Mouse (Mus musculus): ENCODE results near the gene Dpep2nb. TPM values are rescaled to one million over a fixed set of nuclear protein-coding genes. Genes with fewer than 3 reads are reported as not detected.

Dpep2nb gene
- polyA plus RNA-seq (2012; rRNA removed) = not detected in 2 replicates

GRCm38 (mm10) chr8:106005875-106006274 lies at the start of gene Dpep2nb:
Gene Dpep2nb, minus strand, starts transcription at chr8:106005975.

DNA sequence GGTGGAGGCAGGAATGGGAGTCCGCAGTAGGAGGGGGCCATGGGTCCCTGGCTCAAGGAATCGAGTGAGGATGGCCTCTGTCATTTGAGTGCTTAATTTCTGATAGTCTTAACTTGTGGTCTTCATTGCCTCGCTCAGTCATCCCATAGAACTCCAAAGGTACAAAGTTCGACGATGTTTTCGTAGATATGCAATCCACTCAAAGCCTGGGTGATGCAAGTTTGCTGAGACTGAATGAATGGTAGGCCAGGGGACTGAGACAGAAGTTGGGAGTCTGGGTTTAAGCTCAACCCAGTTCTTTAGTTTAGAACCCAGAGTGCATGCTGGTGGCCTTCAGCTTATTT lies 5.8 kb upstream of the Dpep2nb start, which contains the start of gene Ddx28:
TSS of gene Ddx28 (minus strand) at position 240 of the 344 bp plus-strand sequence.

GRCm38 (mm10) chr8:105990856-105991387 lies 14.9 kb downstream of the Dpep2nb start, which contains the start of gene Dus2:
Gene Dus2, plus strand, starts transcription at chr8:105991337.

DNA sequence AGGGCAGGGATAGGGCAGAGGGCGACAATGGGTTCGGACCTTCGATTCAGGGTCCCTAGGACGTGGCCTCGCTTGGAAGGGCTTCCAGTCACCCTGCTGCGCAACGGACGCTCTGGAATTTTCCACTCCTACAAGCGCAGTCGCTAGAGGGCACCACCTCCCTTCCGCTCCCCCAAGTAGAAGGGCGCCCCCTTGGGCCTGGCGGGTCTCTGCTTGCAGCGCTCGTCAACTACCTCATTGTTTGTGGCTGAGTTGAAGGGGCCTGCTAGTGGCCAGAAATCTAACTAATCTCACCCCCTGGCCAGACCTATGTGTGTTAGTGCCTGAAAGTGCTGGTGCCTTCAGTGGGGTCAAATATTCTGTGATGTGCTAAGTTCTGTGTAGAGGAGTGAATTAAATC lies 26.4 kb downstream of the Dpep2nb start, which contains the start of gene Dpep3:
TSS of gene Dpep3 (minus strand) at position 105 of the 400 bp plus-strand sequence.

DNA sequence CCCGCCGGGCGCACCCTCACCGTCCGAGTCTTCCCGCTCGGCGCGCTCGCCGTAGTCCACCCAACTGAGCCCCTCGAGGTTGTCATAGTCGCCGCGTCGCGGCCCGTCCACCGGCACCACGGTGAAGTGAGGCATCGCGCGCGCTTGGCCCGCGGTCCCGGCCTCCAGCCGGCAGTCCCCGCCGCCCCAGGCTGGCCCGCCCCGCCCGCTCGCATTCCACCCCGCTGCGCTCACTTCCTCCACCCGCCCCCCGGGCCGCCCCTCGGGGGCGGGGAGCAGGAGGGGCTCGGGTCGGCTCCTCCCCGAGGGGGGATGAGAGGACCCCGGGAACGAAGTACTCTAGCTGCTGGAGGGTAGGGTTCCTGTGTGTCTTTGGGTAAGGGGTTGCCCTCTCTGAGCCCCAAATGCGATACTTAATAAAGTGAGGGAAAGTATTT lies 39.9 kb downstream of the Dpep2nb start, which contains the start of gene Slc12a4:
TSS of gene Slc12a4 (minus strand) at position 193 of the 437 bp plus-strand sequence.

Other genes starting within 250 kb of the Dpep2nb start
- 51.6 and 57.3 TPM in 2 replicates for gene Gfod2, start 247.3 kb downstream of the Dpep2nb start, polyA plus RNA-seq (2012; rRNA removed)
- gene Ranbp10, start 178.6 kb downstream of the Dpep2nb start, polyA plus RNA-seq (2012; rRNA removed) = 28.2 and 30.4 TPM in 2 replicates
- gene Tsnaxip1, start 178.2 kb downstream of the Dpep2nb start, polyA plus RNA-seq (2012; rRNA removed) = 0.36 and 0.80 TPM in 2 replicates
- 81.1 and 83.5 TPM in 2 replicates for gene Cenpt, start 152.7 kb downstream of the Dpep2nb start, polyA plus RNA-seq (2012; rRNA removed)
- 59.8 and 61.2 TPM in 2 replicates for gene Thap11, start 150.8 kb downstream of the Dpep2nb start, polyA plus RNA-seq (2012; rRNA removed)
- 148 and 151 TPM in 2 replicates for gene Nutf2, start 145.4 kb downstream of the Dpep2nb start, polyA plus RNA-seq (2012; rRNA removed)
- 62.0 and 67.9 TPM in 2 replicates for gene Edc4, start 125.1 kb downstream of the Dpep2nb start, polyA plus RNA-seq (2012; rRNA removed)
- 1.1 and 1.2 TPM in 2 replicates for gene Nrn1l, start 112.4 kb downstream of the Dpep2nb start, polyA plus RNA-seq (2012; rRNA removed)
- 14.1 and 14.4 TPM in 2 replicates for gene Pskh1, start 105.5 kb downstream of the Dpep2nb start, polyA plus RNA-seq (2012; rRNA removed)
- 8.4 and 9.0 TPM in 2 replicates for gene Ctrl, start 72.1 kb downstream of the Dpep2nb start, polyA plus RNA-seq (2012; rRNA removed)
- 70.5 and 78.9 TPM in 2 replicates for gene Psmb10, start 67.5 kb downstream of the Dpep2nb start, polyA plus RNA-seq (2012; rRNA removed)
- gene Lcat, start 62.6 kb downstream of the Dpep2nb start, polyA plus RNA-seq (2012; rRNA removed) = 4.7 and 6.6 TPM in 2 replicates
- 18.2 and 18.9 TPM in 2 replicates for gene Slc12a4, start 39.9 kb downstream of the Dpep2nb start, polyA plus RNA-seq (2012; rRNA removed)
- not detected in 2 replicates for gene Dpep3, start 26.5 kb downstream of the Dpep2nb start, polyA plus RNA-seq (2012; rRNA removed)
- gene Dus2, start 14.6 kb downstream of the Dpep2nb start, polyA plus RNA-seq (2012; rRNA removed) = 29.5 and 29.7 TPM in 2 replicates
- 13.8 and 13.9 TPM in 2 replicates for gene Ddx28, start 5.9 kb upstream of the Dpep2nb start, polyA plus RNA-seq (2012; rRNA removed)
- gene Nfatc3, start 52.9 kb upstream of the Dpep2nb start, polyA plus RNA-seq (2012; rRNA removed) = 7.8 and 8.4 TPM in 2 replicates
- 0.13 and 0.41 TPM in 2 replicates for gene Esrp2, start 131.0 kb upstream of the Dpep2nb start, polyA plus RNA-seq (2012; rRNA removed)
- gene Pla2g15, start 144.4 kb upstream of the Dpep2nb start, polyA plus RNA-seq (2012; rRNA removed) = 16.0 and 16.2 TPM in 2 replicates
- gene Slc7a6, start 162.9 kb upstream of the Dpep2nb start, polyA plus RNA-seq (2012; rRNA removed) = 45.3 and 46.0 TPM in 2 replicates
- 35.6 and 38.6 TPM in 2 replicates for gene Slc7a6os, start 205.0 kb upstream of the Dpep2nb start, polyA plus RNA-seq (2012; rRNA removed)
- gene Prmt7, start 205.0 kb upstream of the Dpep2nb start, polyA plus RNA-seq (2012; rRNA removed) = 42.0 and 42.3 TPM in 2 replicates